Mouse (Mus musculus): ENCODE data around the gene D930020B18Rik. TPM values are rescaled to one million over a fixed set of nuclear protein-coding genes. Genes with fewer than 3 reads are reported as not detected.

D930020B18Rik gene
- total RNA-seq, 2 experiments from 2014 or later: not detected

Small RNAs within 50 kb of the gene (microRNA-seq; reads per million reads assigned to microRNA genes)
- 0 reads per million in 2 experiments for gene Gm24330

Other genes with a start within 250 kb of the D930020B18Rik start
- 100 to 1,000 TPM; 120 to 125 TPM for gene Rassf3, start 165.2 kb upstream of the D930020B18Rik start, total RNA-seq (2021)
- 10 to 100 TPM; 20.4 to 24.3 TPM for gene Tbk1, start 54.8 kb upstream of the D930020B18Rik start, total RNA-seq (2021)
- 10 to 100 TPM; 24.5 to 25.7 TPM for gene Xpot, start 15.3 kb upstream of the D930020B18Rik start, total RNA-seq (2021)
- gene BC048403, start 98.3 kb downstream of the D930020B18Rik start, total RNA-seq (2021): 1 to 10 TPM; 1.0 to 1.6 TPM

All from heart, postnatal 14 days (tissue).